1 mouse cellular context compared by ENCODE assay signal in the genomic region with DNA sequence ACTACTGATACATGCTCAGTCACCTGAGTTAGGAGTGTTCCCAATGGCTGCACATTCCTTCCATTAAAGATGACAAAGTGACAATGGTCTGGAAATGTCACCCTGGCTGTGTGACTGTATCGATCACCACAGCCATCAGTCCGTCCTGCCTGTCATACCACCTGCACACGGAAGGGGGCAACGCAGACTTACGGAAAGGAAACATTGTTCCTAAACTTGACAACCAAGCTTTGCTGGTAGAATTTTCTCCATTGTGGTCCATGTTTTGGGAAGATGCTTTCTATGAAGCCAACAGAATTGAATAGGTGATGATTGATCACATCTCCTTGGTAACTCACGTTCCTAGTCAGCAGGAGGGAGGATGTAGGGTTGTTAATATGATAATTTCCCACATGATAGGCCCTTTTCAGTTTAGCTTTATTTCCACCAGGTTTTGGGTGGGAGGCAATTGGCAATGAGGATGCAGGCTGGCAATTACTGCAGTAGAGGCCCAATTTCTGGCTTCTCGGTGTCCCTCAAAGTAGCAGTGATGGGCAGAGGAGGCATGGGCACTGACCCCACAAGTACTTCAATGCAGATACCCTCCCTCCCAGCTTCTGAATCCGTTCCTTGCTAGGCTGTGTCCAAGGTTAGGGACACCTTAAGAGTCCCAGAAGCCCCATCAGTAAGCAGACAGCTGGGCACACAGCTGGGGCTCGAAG.
TF ChIP-seq lines count a peak whose summit lies in the region.

No protein-coding gene starts in this region.

TF ChIP-seq in MEL, 35 proteins besides CTCF, POLR2A, EP300 and RAD21 (continued from another document):
- TF ChIP-seq ETS1 (IDR thresholded peaks at IDR 0.05; ENCODE audit: low read depth, low read length) (no peak), JUND (IDR thresholded peaks at IDR 0.05; ENCODE audit: low read depth, low read length) (no peak), KAT2A (conservative IDR thresholded peaks at IDR 0.05; ENCODE audit: low read depth, low read length) (no peak), ZC3H11A (IDR thresholded peaks at IDR 0.05; ENCODE audit: low read depth, low read length) (peak; percentile 96), ZNF384 (IDR thresholded peaks at IDR 0.05; ENCODE audit: low read depth, low read length) (no peak), MAFK (IDR thresholded peaks at IDR 0.05; ENCODE audit: borderline replicate concordance, low read depth, low read length) (no peak), TAL1 (IDR thresholded peaks at IDR 0.05; ENCODE audit: low read length) (no peak), ZMIZ1 (IDR thresholded peaks at IDR 0.05; ENCODE audit: low read depth, low read length) (no peak), MXI1 (IDR thresholded peaks at IDR 0.05; ENCODE audit: low read depth, low read length) (no peak), POLR2AphosphoS5 (IDR thresholded peaks at IDR 0.05; ENCODE audit: borderline replicate concordance, low read depth, low read length) (no peak; the same call in 1 of the 2 replicates), E2F4 (IDR thresholded peaks at IDR 0.05; ENCODE audit: borderline replicate concordance, low read depth, low read length) (no peak), UBTF (IDR thresholded peaks at IDR 0.05; ENCODE audit: borderline replicate concordance, insufficient read depth, low read depth, low read length) (no peak), USF2 (IDR thresholded peaks at IDR 0.05; ENCODE audit: borderline replicate concordance in 1 of 2, insufficient read depth in 1 of 2, low read depth in 1 of 2, low read length in 2 of 2) (no peak)
